Mouse (Mus musculus) neural tube, embryonic 15.5 days (tissue): ENCODE measurements around the gene Nmbr. TPM values are rescaled to one million over a fixed set of nuclear protein-coding genes. Genes with fewer than 3 reads are reported as not detected.

Source experiments
- ATAC-seq: fragments of 200-750 bp; cut with Nextera tagmentation; 2 replicates; pipeline ENCODE4 v1.8.0; 2017; ENCODE audit warnings: mild to moderate bottlenecking, moderate TSS enrichment, moderate library complexity; ENCODE audit not compliant: low FRiP score
- H3K27ac ChIP-seq: fragments of 300-500 bp; sonication (generic); replicated peaks from 2 replicates; pipeline ENCODE4 v1.5.1; 2015; ENCODE audit warnings: mild to moderate bottlenecking, inconsistent platforms
- H3K27me3 ChIP-seq: fragments of 300-500 bp; sonication (generic); replicated peaks from 2 replicates; pipeline ENCODE4 v1.6.1; 2015; ENCODE audit warnings: inconsistent platforms
- H3K36me3 ChIP-seq: fragments of 300-500 bp; sonication (generic); 2 replicates; pipeline ENCODE4 v1.6.1; 2015; ENCODE audit warnings: inconsistent platforms
- H3K4me1 ChIP-seq: fragments of 300-500 bp; sonication (generic); 2 replicates; pipeline ENCODE4 v1.6.1; 2015; ENCODE audit warnings: inconsistent platforms
- H3K4me2 ChIP-seq: fragments of 300-500 bp; sonication (generic); 2 replicates; pipeline ENCODE4 v1.6.1; 2015; ENCODE audit warnings: inconsistent platforms, mild to moderate bottlenecking, moderate library complexity
- H3K4me3 ChIP-seq: fragments of 300-500 bp; sonication (generic); replicated peaks from 2 replicates; pipeline ENCODE4 v1.5.1; 2015; ENCODE audit warnings: mild to moderate bottlenecking, inconsistent platforms
- H3K9ac ChIP-seq: fragments of 300-500 bp; sonication (generic); replicated peaks from 2 replicates; pipeline ENCODE4 v1.6.1; 2015; ENCODE audit warnings: mild to moderate bottlenecking, inconsistent platforms
- H3K9me3 ChIP-seq: fragments of 300-500 bp; sonication (generic); replicated peaks from 2 replicates; pipeline ENCODE4 v1.6.1; 2016; ENCODE audit warnings: inconsistent platforms
- WGBS: fragments of 180-500 bp; shearing (Covaris S2); methylation state at CpG from one replicate; pipeline ENCODE4 v1.1.7; 2015; ENCODE audit warnings: mixed read lengths; 5-methylcytosine and 5-hydroxymethylcytosine counted together
- polyA plus RNA-seq: library from polyadenylated mRNA; unstranded; fragments of >200 nt; fragmentation: Nextera tagmentation; extraction: Ambion mirVana; gene quantifications from 2 replicates; pipeline ENCODE4 v1.2.1, GENCODE M21; 2015

Nmbr gene
- 2.8 and 3.4 TPM in 2 replicates for polyA plus RNA-seq

GRCm38 (mm10) chr10:14705072-14706066 lies at the start of gene Nmbr, which contains the start of gene Vta1:
Gene Nmbr, plus strand, starts transcription at chr10:14705591.
Gene Vta1, minus strand, starts transcription at chr10:14705560.
- Histone ChIP-seq H3K9me3 (no peaks in the 10 kb centered on the region), H3K9ac (peak within 1 kb of the TSS; percentile 80), H3K4me1 (peaks cover 17% of the 10 kb centered on the region), H3K36me3 (no peaks in the 10 kb centered on the region), H3K4me3 (peak within 1 kb of the TSS; percentile 89), H3K4me2 (peak within 1 kb of the TSS; percentile 60), H3K27me3 (no peaks in the 10 kb centered on the region), H3K27ac (peak within 1 kb of the TSS; percentile 87)
- WGBS, result under 1% methylated on average over 48 of the region's 50 CpGs
- ATAC-seq, result peak; percentile 97

GRCm38 (mm10) chr10:14660875-14661274 lies 44.5 kb upstream of the Nmbr start:
- Histone ChIP-seq H3K27me3 (no peaks in the 10 kb centered on the region), H3K4me1 (no peaks in the 10 kb centered on the region), H3K4me3 (no peak overlapping the region), H3K9ac (no peak overlapping the region), H3K9me3 (no peaks in the 10 kb centered on the region), H3K4me2 (no peak overlapping the region), H3K27ac (no peak overlapping the region), H3K36me3 (peaks cover 30% of the 10 kb centered on the region)
- ATAC-seq, result no peak
- 80% methylated on average over 2 of the region's 2 CpGs for WGBS

GRCm38 (mm10) chr10:14666147-14666546 lies 39.2 kb upstream of the Nmbr start:
- Histone ChIP-seq H3K9ac (no peak overlapping the region), H3K36me3 (peaks cover 30% of the 10 kb centered on the region), H3K4me3 (no peak overlapping the region), H3K27ac (no peak overlapping the region), H3K27me3 (no peaks in the 10 kb centered on the region), H3K9me3 (no peaks in the 10 kb centered on the region), H3K4me1 (no peaks in the 10 kb centered on the region), H3K4me2 (no peak overlapping the region)
- ATAC-seq, result no peak
- WGBS, result 96% methylated on average over 2 of the region's 2 CpGs

- H3K27ac ChIP-seq, result no peak overlapping the region
- H3K9ac ChIP-seq, result no peak overlapping the region
- H3K4me1 ChIP-seq, result no peaks in the 10 kb centered on the region
- no peak for ATAC-seq
- no peaks in the 10 kb centered on the region for H3K9me3 ChIP-seq
- peaks cover 11% of the 10 kb centered on the region; the same call in 1 of the 2 replicates for H3K36me3 ChIP-seq
- no peak overlapping the region for H3K4me2 ChIP-seq
- H3K4me3 ChIP-seq, result no peak overlapping the region
- no peaks in the 10 kb centered on the region for H3K27me3 ChIP-seq
- WGBS, result 100% methylated on average over 1 of the region's 1 CpGs
Measured at GRCm38 (mm10) chr10:14685663-14686062, 19.7 kb upstream of the Nmbr start.

- Histone ChIP-seq H3K36me3 (peaks cover 11% of the 10 kb centered on the region; the same call in 1 of the 2 replicates), H3K4me2 (no peak overlapping the region), H3K27ac (no peak overlapping the region), H3K4me1 (no peaks in the 10 kb centered on the region), H3K9me3 (no peaks in the 10 kb centered on the region), H3K4me3 (no peak overlapping the region), H3K27me3 (no peaks in the 10 kb centered on the region), H3K9ac (no peak overlapping the region)
- ATAC-seq, result no peak
- WGBS, result 93% methylated on average over 6 of the region's 6 CpGs
Measured at GRCm38 (mm10) chr10:14688785-14689442, 16.5 kb upstream of the Nmbr start.

GRCm38 (mm10) chr10:14690349-14690748 lies 15.0 kb upstream of the Nmbr start:
- Histone ChIP-seq H3K27ac (no peak overlapping the region), H3K9ac (no peak overlapping the region), H3K36me3 (peaks cover 8% of the 10 kb centered on the region; the same call in 1 of the 2 replicates), H3K4me3 (no peak overlapping the region), H3K4me2 (no peak overlapping the region), H3K27me3 (no peaks in the 10 kb centered on the region), H3K4me1 (no peaks in the 10 kb centered on the region), H3K9me3 (no peaks in the 10 kb centered on the region)
- 38% methylated on average over 3 of the region's 3 CpGs for WGBS
- ATAC-seq, result no peak

GRCm38 (mm10) chr10:14703239-14703638 lies 2.2 kb upstream of the Nmbr start:
- 21% methylated on average over 1 of the region's 1 CpGs for WGBS
- Histone ChIP-seq H3K36me3 (no peaks in the 10 kb centered on the region), H3K27me3 (no peaks in the 10 kb centered on the region), H3K4me3 (peak overlapping the region; percentile 89; the same call in 1 of the 2 replicates), H3K4me2 (peak overlapping the region; percentile 60), H3K27ac (0 out of 2 replicates have a peak overlapping the region, but pooled peaks have one; percentile 54), H3K9ac (no peak overlapping the region), H3K9me3 (no peaks in the 10 kb centered on the region), H3K4me1 (peaks cover 17% of the 10 kb centered on the region)
- no peak for ATAC-seq

GRCm38 (mm10) chr10:14703830-14704420 lies 1.5 kb upstream of the Nmbr start:
- peak overlapping the region; percentile 89 for H3K4me3 ChIP-seq
- H3K9ac ChIP-seq, result peak overlapping the region; percentile 80
- 17% methylated on average over 4 of the region's 4 CpGs for WGBS
- H3K27me3 ChIP-seq, result no peaks in the 10 kb centered on the region
- H3K9me3 ChIP-seq, result no peaks in the 10 kb centered on the region
- H3K27ac ChIP-seq, result peak overlapping the region; percentile 54
- peaks cover 17% of the 10 kb centered on the region for H3K4me1 ChIP-seq
- no peak for ATAC-seq
- H3K36me3 ChIP-seq, result no peaks in the 10 kb centered on the region
- peak overlapping the region; percentile 60 for H3K4me2 ChIP-seq

- H3K27me3 ChIP-seq, result no peaks in the 10 kb centered on the region
- H3K9me3 ChIP-seq, result no peaks in the 10 kb centered on the region
- H3K4me2 ChIP-seq, result no peak within 1 kb of the TSS
- no peaks in the 10 kb centered on the region for H3K4me1 ChIP-seq
- H3K9ac ChIP-seq, result no peak within 1 kb of the TSS
- no peak for ATAC-seq
- no peaks in the 10 kb centered on the region for H3K36me3 ChIP-seq
- H3K4me3 ChIP-seq, result no peak within 1 kb of the TSS
- no peak within 1 kb of the TSS for H3K27ac ChIP-seq
- WGBS, result 69% methylated on average over 3 of the region's 3 CpGs
Measured at GRCm38 (mm10) chr10:14718114-14718513, 12.7 kb downstream of the Nmbr start, which contains the start of gene Gje1. Gene Gje1, minus strand, starts transcription at chr10:14718214.

GRCm38 (mm10) chr10:14725671-14726070 lies 20.3 kb downstream of the Nmbr start:
- Histone ChIP-seq H3K4me2 (no peak overlapping the region), H3K27ac (no peak overlapping the region), H3K4me1 (no peaks in the 10 kb centered on the region), H3K9me3 (no peaks in the 10 kb centered on the region), H3K4me3 (no peak overlapping the region), H3K9ac (no peak overlapping the region), H3K36me3 (no peaks in the 10 kb centered on the region), H3K27me3 (no peaks in the 10 kb centered on the region)
- WGBS, result 73% methylated on average over 9 of the region's 9 CpGs
- ATAC-seq, result no peak

- Histone ChIP-seq H3K4me2 (no peak overlapping the region), H3K9me3 (no peaks in the 10 kb centered on the region), H3K4me3 (no peak overlapping the region), H3K4me1 (no peaks in the 10 kb centered on the region), H3K27me3 (no peaks in the 10 kb centered on the region), H3K27ac (no peak overlapping the region), H3K9ac (no peak overlapping the region), H3K36me3 (no peaks in the 10 kb centered on the region)
- 7% methylated on average over 2 of the region's 2 CpGs for WGBS
- ATAC-seq, result no peak
Measured at GRCm38 (mm10) chr10:14734285-14734684, 28.9 kb downstream of the Nmbr start.
